In genomic region chr2:102399864-102400604, GRCm38 (mm10) we compare ENCODE assay signal across 7 mouse cellular contexts. TPM values are rescaled to one million over a fixed set of nuclear protein-coding genes. Genes with fewer than 3 reads are reported as not detected.
DNase-seq lines count a peak whose midpoint lies in the region; ATAC-seq and TF ChIP-seq lines count a peak whose summit lies in the region.

No protein-coding gene starts in this region.

- no peak for ATAC-seq in megakaryocyte, adult 5-6 weeks (ENCODE audit: poor library complexity, severe bottlenecking)
- ATAC-seq in embryonic facial prominence, embryonic 15.5 days (ENCODE audit: insufficient number of reproducible peaks, low FRiP score, low TSS enrichment, low read depth), result no peak
- ATAC-seq in hindbrain, postnatal 0 days, result no peak; the same call in 1 of the 2 replicates

- H3K4me1 ChIP-seq in megakaryocyte, embryonic 14.5 days, result peaks cover 33% of the 10 kb centered on the region
- H3K4me1 ChIP-seq in embryonic facial prominence, embryonic 15.5 days, result peaks cover 13% of the 10 kb centered on the region
- H3K4me1 ChIP-seq in hindbrain, postnatal 0 days (ENCODE audit: insufficient read depth, low read length), result peaks cover 14% of the 10 kb centered on the region

- H3K27me3 ChIP-seq in megakaryocyte, embryonic 14.5 days (replicated peaks), result no peaks in the 10 kb centered on the region
- H3K27me3 ChIP-seq in embryonic facial prominence, embryonic 15.5 days, result no peaks in the 10 kb centered on the region
- H3K27me3 ChIP-seq in hindbrain, postnatal 0 days (ENCODE audit: insufficient read depth, low read length), result no peaks in the 10 kb centered on the region

- H3K27ac ChIP-seq in embryonic facial prominence, embryonic 15.5 days (replicated peaks), result peak overlapping the region; percentile 96
- H3K27ac ChIP-seq in hindbrain, postnatal 0 days, result peak overlapping the region; percentile 94

- DNase-seq in hindbrain, postnatal 0 days (ENCODE audit: low spot score), result no peak
- DNase-seq in naive thymus-derived CD4-positive, alpha-beta T cell, adult 2 months (ENCODE audit: low read depth), result peak; percentile 23
- no peak for DNase-seq in layer of hippocampus, adult 11-12 months (ENCODE audit: low spot score)
- DNase-seq in layer of hippocampus, adult 9-10 months (ENCODE audit: low spot score), result no peak

- H3K36me3 ChIP-seq in megakaryocyte, embryonic 14.5 days (replicated peaks; ENCODE audit: low read length), result peaks cover 3% of the 10 kb centered on the region
- H3K36me3 ChIP-seq in embryonic facial prominence, embryonic 15.5 days, result no peaks in the 10 kb centered on the region
- no peaks in the 10 kb centered on the region for H3K36me3 ChIP-seq in hindbrain, postnatal 0 days (ENCODE audit: insufficient read depth, low read length)

- peak overlapping the region; percentile 81 for H3K9ac ChIP-seq in embryonic facial prominence, embryonic 15.5 days
- H3K9ac ChIP-seq in hindbrain, postnatal 0 days (replicated peaks; ENCODE audit: low read length), result peak overlapping the region; percentile 91

- 36% methylated on average over 48 of the region's 48 CpGs for WGBS in embryonic facial prominence, embryonic 15.5 days
- 35% methylated on average over 48 of the region's 48 CpGs for WGBS in hindbrain, postnatal 0 days

- TF ChIP-seq CTCF in hindbrain, postnatal 0 days (IDR thresholded peaks at IDR 0.05; ENCODE audit: low read depth), result 0 out of 2 replicates have a peak, but pooled peaks have one; percentile 7

- H3K9me3 ChIP-seq in megakaryocyte, embryonic 14.5 days, result no peaks in the 10 kb centered on the region
- H3K9me3 ChIP-seq in embryonic facial prominence, embryonic 15.5 days (replicated peaks), result no peaks in the 10 kb centered on the region
- H3K9me3 ChIP-seq in hindbrain, postnatal 0 days (ENCODE audit: low read length), result no peaks in the 10 kb centered on the region

- peak overlapping the region; percentile 96 for H3K4me3 ChIP-seq in megakaryocyte, embryonic 14.5 days (replicated peaks)
- peak overlapping the region; percentile 72 for H3K4me3 ChIP-seq in embryonic facial prominence, embryonic 15.5 days (replicated peaks)
- peak overlapping the region; percentile 60 for H3K4me3 ChIP-seq in hindbrain, postnatal 0 days (ENCODE audit: low read length)

- peak overlapping the region; percentile 82 for H3K4me2 ChIP-seq in embryonic facial prominence, embryonic 15.5 days (replicated peaks)
- H3K4me2 ChIP-seq in hindbrain, postnatal 0 days (ENCODE audit: low read depth, low read length), result peak overlapping the region; percentile 73

RNA-seq across cellular contexts. Expression of gene Trim44, which starts 7.6 kb away (rescaled TPM):
- polyA plus RNA-seq in megakaryocyte, embryonic 14.5 days (2012; ENCODE audit: insufficient read depth, low replicate concordance), result 1.2 and 3.5 TPM in 2 replicates
- 17.7 and 18.4 TPM in 2 replicates for total RNA-seq in megakaryocyte, adult 5-6 weeks (2015)
- total RNA-seq in megakaryocyte, adult 5-6 weeks (2017), result 21.2 and 24.9 TPM in 2 replicates
- 31.6 TPM in 2 replicates for polyA plus RNA-seq in embryonic facial prominence, embryonic 15.5 days (2015; fragmentation: Nextera tagmentation; extraction: Ambion mirVana)
- 78.2 and 87.6 TPM in 2 replicates for total RNA-seq in hindbrain, postnatal 0 days (2014; rRNA removed)
- 42.2 and 44.1 TPM in 2 replicates for polyA plus RNA-seq in hindbrain, postnatal 0 days (2015; fragmentation: Nextera tagmentation; extraction: Ambion mirVana)

RNA-seq across cellular contexts. Expression of gene Fjx1, which starts 52.3 kb away (rescaled TPM):
- polyA plus RNA-seq in megakaryocyte, embryonic 14.5 days (2012; ENCODE audit: insufficient read depth, low replicate concordance), result 0.16 TPM in 1 of 2 replicates, not detected in the other
- not detected in 2 replicates for total RNA-seq in megakaryocyte, adult 5-6 weeks (2015)
- total RNA-seq in megakaryocyte, adult 5-6 weeks (2017), result not detected in 2 replicates
- polyA plus RNA-seq in embryonic facial prominence, embryonic 15.5 days (2015; fragmentation: Nextera tagmentation; extraction: Ambion mirVana), result 15.9 and 16.4 TPM in 2 replicates
- 77.8 and 92.0 TPM in 2 replicates for total RNA-seq in hindbrain, postnatal 0 days (2014; rRNA removed)
- 27.2 and 30.1 TPM in 2 replicates for polyA plus RNA-seq in hindbrain, postnatal 0 days (2015; fragmentation: Nextera tagmentation; extraction: Ambion mirVana)

Comparison
In these comparisons a context has a peak if more than half of its experiments do, and no peak if none do; other contexts are left out.
1. RNA of gene Fjx1, which starts 52.3 kb away (polyA plus RNA-seq): 27.2 to 30.1 TPM in hindbrain, postnatal 0 days and 15.9 to 16.4 TPM in embryonic facial prominence, embryonic 15.5 days; 0.16 TPM in megakaryocyte, embryonic 14.5 days; every median in the first group is over 10 times any median in the second.
2. Peak in every context shown above with its lines, with median percentiles within 50 percentile points of each other: H3K4me3 ChIP-seq.